Mouse (Mus musculus) midbrain, embryonic 16.5 days (tissue): ENCODE measurements at regions not wholly inside any gene's neighbourhood (a gene's known extent, or its start where the extent isn't known, plus 50 kb on each side); places are given as distances from the start of the nearest gene placed in this dataset.

Experiments used
- ATAC-seq: fragments of 200-750 bp; cut with Nextera tagmentation; 2 replicates; pipeline ENCODE4 v1.8.0; 2017; ENCODE audit warnings: moderate TSS enrichment
- H3K27ac ChIP-seq: fragments of 300-500 bp; sonication (generic); 2 replicates; pipeline ENCODE4 v1.5.1; 2014; ENCODE audit warnings: mild to moderate bottlenecking, low read length, mixed read lengths
- H3K27me3 ChIP-seq: fragments of 300-500 bp; sonication (generic); 2 replicates; pipeline ENCODE4 v1.6.1; 2014; ENCODE audit warnings: low read depth, low read length, mixed read lengths; ENCODE audit not compliant: control insufficient read depth, insufficient read depth
- H3K36me3 ChIP-seq: fragments of 300-500 bp; sonication (generic); 2 replicates; pipeline ENCODE4 v1.6.1; 2014; ENCODE audit warnings: mild to moderate bottlenecking, low read length, moderate library complexity, mixed read lengths; ENCODE audit not compliant: control insufficient read depth, insufficient read depth
- H3K4me1 ChIP-seq: fragments of 300-500 bp; sonication (generic); 2 replicates; pipeline ENCODE4 v1.6.1; 2014; ENCODE audit warnings: mild to moderate bottlenecking, low read length, mixed read lengths; ENCODE audit not compliant: control insufficient read depth, insufficient read depth
- H3K4me2 ChIP-seq: fragments of 300-500 bp; sonication (generic); 2 replicates; pipeline ENCODE4 v1.6.1; 2014; ENCODE audit warnings: mild to moderate bottlenecking, low read length, mixed read lengths
- H3K4me3 ChIP-seq: fragments of 300-500 bp; sonication (generic); 2 replicates; pipeline ENCODE4 v1.5.1; 2014; ENCODE audit warnings: low read depth, mild to moderate bottlenecking, low read length, moderate library complexity, mixed read lengths
- H3K9ac ChIP-seq: fragments of 300-500 bp; sonication (generic); 2 replicates; pipeline ENCODE4 v1.6.1; 2014; ENCODE audit warnings: low read depth, low read length, mixed read lengths
- H3K9me3 ChIP-seq: fragments of 300-500 bp; sonication (generic); replicated peaks from 2 replicates; pipeline ENCODE4 v1.6.1; 2014; ENCODE audit warnings: mild to moderate bottlenecking, low read length, mixed read lengths; ENCODE audit not compliant: control insufficient read depth, poor library complexity, severe bottlenecking
- WGBS: fragments of 180-500 bp; shearing (Covaris S2); extraction: QIAGEN DNeasy Blood & Tissue Kit; methylation state at CpG from one replicate; pipeline ENCODE4 v1.1.7; 2014; 5-methylcytosine and 5-hydroxymethylcytosine counted together

- Histone ChIP-seq H3K4me2 (no peak overlapping the region), H3K9ac (no peak overlapping the region), H3K27ac (no peak overlapping the region), H3K9me3 (no peaks in the 10 kb centered on the region), H3K4me3 (no peak overlapping the region), H3K27me3 (no peaks in the 10 kb centered on the region), H3K36me3 (no peaks in the 10 kb centered on the region), H3K4me1 (peaks cover 3% of the 10 kb centered on the region; the same call in 1 of the 2 replicates)
- 87% methylated on average over 4 of the region's 4 CpGs for WGBS
- ATAC-seq, result no peak
Observed at GRCm38 (mm10) chr15:72360463-72361030, 1473.8 kb upstream of the Gm6569 start.

- Histone ChIP-seq H3K4me3 (no peak overlapping the region), H3K27ac (no peak overlapping the region), H3K9me3 (no peaks in the 10 kb centered on the region), H3K36me3 (no peaks in the 10 kb centered on the region), H3K27me3 (no peaks in the 10 kb centered on the region), H3K4me2 (no peak overlapping the region), H3K9ac (no peak overlapping the region), H3K4me1 (no peaks in the 10 kb centered on the region)
- ATAC-seq, result no peak
- WGBS, result 92% methylated on average over 4 of the region's 4 CpGs
Observed at GRCm38 (mm10) chr15:72373041-72373440, 1461.3 kb upstream of the Gm6569 start.

DNA sequence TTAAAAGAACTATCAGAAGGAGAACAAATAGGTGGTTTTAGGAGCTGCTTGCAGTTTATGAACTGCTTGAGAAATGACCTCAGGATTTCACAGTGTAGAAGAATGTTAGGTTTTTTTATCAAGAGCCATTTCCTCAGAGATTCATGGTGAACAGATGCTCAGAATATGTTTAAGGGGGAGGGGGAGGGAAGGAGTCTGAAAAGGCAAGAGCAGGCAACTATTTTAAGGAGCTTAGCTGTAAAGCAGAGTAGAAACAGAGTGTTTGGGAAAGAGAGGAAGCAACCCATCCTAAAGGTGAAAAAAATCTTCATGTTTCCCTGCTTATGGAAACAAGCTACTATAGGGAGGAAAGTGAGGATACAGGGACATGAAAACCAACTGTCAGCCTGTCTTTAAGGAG lies 1457.2 kb upstream of the Gm6569 start:
- H3K27me3 ChIP-seq, result no peaks in the 10 kb centered on the region
- H3K4me1 ChIP-seq, result no peaks in the 10 kb centered on the region
- no peak overlapping the region for H3K4me3 ChIP-seq
- no peak overlapping the region for H3K27ac ChIP-seq
- ATAC-seq, result no peak
- H3K36me3 ChIP-seq, result no peaks in the 10 kb centered on the region
- no peak overlapping the region for H3K9ac ChIP-seq
- H3K9me3 ChIP-seq, result no peaks in the 10 kb centered on the region
- no peak overlapping the region for H3K4me2 ChIP-seq

- Histone ChIP-seq H3K36me3 (no peaks in the 10 kb centered on the region), H3K4me1 (peaks cover 3% of the 10 kb centered on the region; the same call in 1 of the 2 replicates), H3K27me3 (no peaks in the 10 kb centered on the region), H3K9me3 (no peaks in the 10 kb centered on the region), H3K9ac (no peak overlapping the region), H3K4me3 (no peak overlapping the region), H3K27ac (no peak overlapping the region), H3K4me2 (no peak overlapping the region)
- ATAC-seq, result no peak
- WGBS, result 22% methylated on average over 4 of the region's 4 CpGs
Observed at GRCm38 (mm10) chr15:72379291-72379690, 1455.1 kb upstream of the Gm6569 start.

DNA sequence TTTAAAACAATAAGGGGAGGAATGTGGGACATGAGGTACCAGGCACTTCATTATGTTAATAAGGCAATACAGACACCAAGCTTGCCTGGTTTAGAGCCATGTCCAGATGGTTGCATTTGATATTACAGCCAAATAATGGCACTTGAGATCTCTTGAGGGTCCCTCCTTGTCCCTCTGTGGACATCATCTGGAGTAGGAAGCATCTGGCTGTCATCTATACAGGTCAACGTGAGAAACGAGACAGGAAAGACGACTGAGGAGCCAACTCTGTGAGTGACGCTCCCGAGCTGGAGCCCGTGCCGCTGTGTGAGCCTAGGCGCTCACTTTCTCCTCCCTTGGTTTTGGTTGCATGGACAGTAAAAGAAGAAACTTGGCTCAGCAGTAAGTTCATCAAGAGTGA lies 1453.2 kb upstream of the Gm6569 start:
- Histone ChIP-seq H3K9ac (no peak overlapping the region), H3K9me3 (no peaks in the 10 kb centered on the region), H3K27ac (no peak overlapping the region), H3K4me2 (no peak overlapping the region), H3K27me3 (no peaks in the 10 kb centered on the region), H3K4me1 (peaks cover 3% of the 10 kb centered on the region; the same call in 1 of the 2 replicates), H3K4me3 (no peak overlapping the region), H3K36me3 (no peaks in the 10 kb centered on the region)
- 73% methylated on average over 8 of the region's 8 CpGs for WGBS
- no peak for ATAC-seq

GRCm38 (mm10) chr15:72381744-72382143 lies 1452.6 kb upstream of the Gm6569 start:
- Histone ChIP-seq H3K27me3 (no peaks in the 10 kb centered on the region), H3K9ac (no peak overlapping the region), H3K4me2 (no peak overlapping the region), H3K27ac (no peak overlapping the region), H3K4me1 (peaks cover 3% of the 10 kb centered on the region; the same call in 1 of the 2 replicates), H3K4me3 (no peak overlapping the region), H3K9me3 (no peaks in the 10 kb centered on the region), H3K36me3 (no peaks in the 10 kb centered on the region)
- no peak for ATAC-seq
- WGBS, result 83% methylated on average over 5 of the region's 5 CpGs

- WGBS, result 57% methylated on average over 6 of the region's 6 CpGs
- H3K27me3 ChIP-seq, result no peaks in the 10 kb centered on the region
- no peak overlapping the region for H3K27ac ChIP-seq
- H3K9me3 ChIP-seq, result no peaks in the 10 kb centered on the region
- ATAC-seq, result peak; percentile 83
- no peak overlapping the region for H3K9ac ChIP-seq
- H3K4me3 ChIP-seq, result no peak overlapping the region
- H3K4me2 ChIP-seq, result no peak overlapping the region
- H3K36me3 ChIP-seq, result no peaks in the 10 kb centered on the region
- H3K4me1 ChIP-seq, result peaks cover 3% of the 10 kb centered on the region; the same call in 1 of the 2 replicates
Observed at GRCm38 (mm10) chr15:72382521-72382920, 1451.8 kb upstream of the Gm6569 start.

DNA sequence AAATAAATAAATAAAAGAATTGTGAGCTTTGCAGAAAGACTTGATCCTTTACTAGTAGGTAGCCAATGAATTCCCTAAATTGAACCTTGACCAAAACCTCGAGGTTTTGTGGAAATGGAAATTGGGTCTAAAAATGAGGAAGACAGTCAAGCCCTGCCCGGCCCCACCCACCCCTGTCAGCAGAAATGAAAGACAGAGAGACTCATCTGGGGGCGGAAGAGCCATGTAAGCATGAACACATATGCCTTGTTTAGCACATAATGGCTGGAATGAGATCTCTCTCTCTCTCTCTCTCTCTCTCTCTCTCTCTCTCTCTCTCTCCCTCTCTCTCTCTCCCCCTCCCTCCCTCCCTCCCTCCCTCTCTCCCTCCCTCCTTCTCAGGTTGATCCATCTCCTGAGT lies 1451.3 kb upstream of the Gm6569 start:
- Histone ChIP-seq H3K4me2 (no peak overlapping the region), H3K9ac (no peak overlapping the region), H3K36me3 (no peaks in the 10 kb centered on the region), H3K27me3 (no peaks in the 10 kb centered on the region), H3K27ac (no peak overlapping the region), H3K4me1 (peaks cover 3% of the 10 kb centered on the region; the same call in 1 of the 2 replicates), H3K9me3 (no peaks in the 10 kb centered on the region), H3K4me3 (no peak overlapping the region)
- 80% methylated on average over 3 of the region's 3 CpGs for WGBS
- ATAC-seq, result no peak

GRCm38 (mm10) chr15:72383470-72383869 lies 1450.9 kb upstream of the Gm6569 start:
- no peak overlapping the region for H3K27ac ChIP-seq
- 44% methylated on average over 1 of the region's 1 CpGs for WGBS
- 0 out of 2 replicates have a peak, but pooled peaks have one; percentile 17 for ATAC-seq

More at GRCm38 (mm10) chr15:72383470-72383869, 1450.9 kb upstream of the Gm6569 start:
- Histone ChIP-seq H3K9me3 (no peaks in the 10 kb centered on the region), H3K36me3 (no peaks in the 10 kb centered on the region), H3K4me2 (no peak overlapping the region), H3K27me3 (no peaks in the 10 kb centered on the region), H3K4me1 (peaks cover 3% of the 10 kb centered on the region; the same call in 1 of the 2 replicates), H3K9ac (no peak overlapping the region), H3K4me3 (no peak overlapping the region)
